Mouse (Mus musculus) neural tube, embryonic 11.5 days (tissue): ENCODE data around the gene Ifit1bl2. TPM values are rescaled to one million over a fixed set of nuclear protein-coding genes. Genes with fewer than 3 reads are reported as not detected.

ENCODE experiments used
- polyA plus RNA-seq: library from polyadenylated mRNA; unstranded; fragments of >200 nt; fragmentation: Nextera tagmentation; extraction: Ambion mirVana; gene quantifications from 2 replicates; pipeline ENCODE4 v1.2.1, GENCODE M21; 2014

The Ifit1bl2 gene
- polyA plus RNA-seq, 1 experiment from 2014 or later: not detected

Other genes starting within 250 kb of the Ifit1bl2 start
- gene Ch25h, start 165.6 kb downstream of the Ifit1bl2 start, polyA plus RNA-seq: 2.0 and 3.1 TPM in 2 replicates
- 26.5 and 27.5 TPM in 2 replicates for gene Lipa, start 113.3 kb downstream of the Ifit1bl2 start, polyA plus RNA-seq
- gene Ifit2, start 90.0 kb downstream of the Ifit1bl2 start, polyA plus RNA-seq: 4.3 and 4.8 TPM in 2 replicates
- gene Ifit3, start 57.2 kb downstream of the Ifit1bl2 start, polyA plus RNA-seq: 0.30 and 0.34 TPM in 2 replicates
- gene Ifit1bl1, start 38.8 kb downstream of the Ifit1bl2 start, polyA plus RNA-seq: 0.11 and 0.22 TPM in 2 replicates
- gene Ifit3b, start 32.8 kb downstream of the Ifit1bl2 start, polyA plus RNA-seq: not detected in 2 replicates
- 0.11 TPM in 1 of 2 replicates, not detected in the other for gene Ifit1, start 128 bp upstream of the Ifit1bl2 start, polyA plus RNA-seq
- 1.3 and 2.0 TPM in 2 replicates for gene Slc16a12, start 106.5 kb upstream of the Ifit1bl2 start, polyA plus RNA-seq
- gene Pank1, start 238.7 kb upstream of the Ifit1bl2 start, polyA plus RNA-seq: 8.9 and 9.4 TPM in 2 replicates